Mouse (Mus musculus): ENCODE data around the gene Cd300ld4.
"Not testable (repeated sequence)": the region's sequence is repeated elsewhere in the genome, so short reads cannot be mapped to it uniquely, and the experiment has no call there.

Gene Cd300ld4

DNA sequence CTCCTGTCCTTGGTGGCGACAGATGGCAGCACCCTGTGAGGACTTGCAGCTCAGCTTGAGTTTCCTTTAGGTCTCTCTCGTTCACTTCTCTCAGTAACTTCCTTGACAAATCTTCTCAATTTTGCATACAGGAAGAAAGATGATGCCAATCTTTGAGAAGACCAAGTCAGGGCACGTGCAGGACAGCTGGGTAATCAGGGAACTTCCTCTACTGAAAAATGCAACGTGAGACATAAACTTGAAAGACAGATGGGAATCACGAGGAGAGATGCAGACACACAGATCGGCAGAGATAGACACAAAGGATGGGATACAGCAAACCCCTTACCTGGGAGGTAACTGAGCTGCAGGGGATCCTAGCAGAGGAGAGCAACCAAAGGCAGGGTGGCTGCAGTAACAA is at the start of gene Cd300ld4:
Cd300ld4 (minus strand) TSS at position 101 of the 400 bp plus-strand sequence.
- not testable (repeated sequence) for DNase-seq (ENCODE audit: low spot score)

- DNase-seq (ENCODE audit: low spot score), result no peak
Observed at GRCm38 (mm10) chr11:115075859-115076258, 49.0 kb upstream of the Cd300ld4 start.

DNA sequence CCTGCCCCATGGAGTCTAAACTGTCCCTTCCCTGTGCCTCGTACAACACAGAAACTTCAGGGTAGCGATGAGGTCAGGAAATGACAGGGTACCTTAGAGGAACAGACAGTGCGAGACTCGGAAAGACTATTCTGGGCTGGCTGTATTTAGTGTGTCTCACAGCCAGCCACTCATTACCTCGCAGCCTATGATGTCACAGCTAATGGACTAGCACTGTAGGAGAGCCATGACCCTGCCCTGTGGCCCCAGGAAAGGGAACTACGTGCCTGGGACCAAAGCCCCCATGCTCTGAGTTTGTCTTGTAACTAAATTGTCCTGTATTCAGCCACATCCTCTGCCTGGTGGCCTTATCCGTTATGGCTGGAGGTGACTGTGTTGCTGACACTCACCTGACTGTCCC is 48.6 kb upstream of the Cd300ld4 start:
- DNase-seq (ENCODE audit: low spot score), result no peak

GRCm38 (mm10) chr11:115073002-115073401 is 46.2 kb upstream of the Cd300ld4 start:
- no peak for DNase-seq (ENCODE audit: low spot score)

GRCm38 (mm10) chr11:115071631-115072294 is 45.0 kb upstream of the Cd300ld4 start:
- no peak for DNase-seq (ENCODE audit: low spot score)

- DNase-seq (ENCODE audit: low spot score), result no peak
Observed at GRCm38 (mm10) chr11:115071015-115071551, 44.3 kb upstream of the Cd300ld4 start.

DNA sequence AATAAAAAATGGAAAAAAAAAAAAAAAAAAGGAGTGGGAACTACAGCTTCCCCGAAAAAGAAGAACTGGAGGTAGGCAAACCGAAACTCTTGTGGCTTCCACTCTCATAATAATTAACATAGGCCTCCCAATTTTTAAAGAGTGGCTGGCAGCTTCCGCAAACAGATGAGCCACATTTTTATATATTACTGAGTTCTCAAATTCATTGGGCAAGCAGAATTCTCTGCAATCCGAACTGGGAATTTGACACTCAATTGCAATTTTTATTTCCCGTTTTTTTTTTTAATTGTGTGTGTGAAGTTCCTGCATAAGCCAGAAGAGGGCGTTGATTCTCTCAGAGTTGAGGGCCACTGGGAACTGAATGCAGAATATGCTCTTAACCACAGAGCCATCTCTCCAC is 40.0 kb upstream of the Cd300ld4 start:
- no peak for DNase-seq (ENCODE audit: low spot score)

DNA sequence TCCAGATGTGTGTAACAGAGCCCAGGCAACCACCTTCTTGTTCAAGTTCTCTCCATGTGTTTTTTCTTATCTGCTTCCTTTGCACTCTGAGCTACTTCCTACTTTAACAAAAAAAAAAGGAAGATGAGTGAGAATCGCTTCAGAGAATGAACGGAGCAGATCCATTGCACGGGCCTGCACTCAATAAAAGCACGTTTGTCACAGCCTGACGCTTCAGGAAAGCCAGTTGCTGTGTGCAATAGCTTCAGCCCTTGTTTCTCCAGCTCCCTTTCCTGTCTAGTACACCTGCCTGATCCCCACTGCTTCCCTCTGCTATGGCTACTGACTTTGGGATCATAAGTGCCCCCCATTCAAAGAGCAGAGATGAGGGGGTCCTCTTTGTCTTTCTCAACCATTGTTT is 35.3 kb upstream of the Cd300ld4 start, which contains the start of gene Cd300e:
Cd300e (minus strand) TSS at position 101 of the 400 bp plus-strand sequence.
- DNase-seq (ENCODE audit: low spot score), result no peak

DNA sequence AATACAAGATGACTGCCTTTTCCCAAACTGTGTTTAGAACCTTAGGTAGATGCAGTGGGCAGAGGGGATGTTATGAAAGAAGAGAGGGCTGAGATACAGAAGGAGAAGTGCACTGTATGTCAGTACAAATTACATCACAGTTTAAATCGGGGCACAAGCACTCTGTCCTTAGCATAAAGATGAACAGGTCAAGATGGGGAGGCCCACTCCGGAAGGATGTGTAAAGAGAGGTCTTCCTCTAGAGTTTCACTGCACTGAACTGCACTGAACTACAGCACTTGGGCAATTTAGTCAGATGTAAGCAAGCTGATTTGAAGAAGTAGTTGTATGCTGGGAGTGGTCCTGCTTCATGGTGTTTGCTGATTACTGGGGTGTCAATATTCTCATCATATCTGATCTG is 33.0 kb upstream of the Cd300ld4 start:
- no peak for DNase-seq (ENCODE audit: low spot score)

- no peak for DNase-seq (ENCODE audit: low spot score)
Observed at GRCm38 (mm10) chr11:115058701-115059100, 31.9 kb upstream of the Cd300ld4 start.

DNA sequence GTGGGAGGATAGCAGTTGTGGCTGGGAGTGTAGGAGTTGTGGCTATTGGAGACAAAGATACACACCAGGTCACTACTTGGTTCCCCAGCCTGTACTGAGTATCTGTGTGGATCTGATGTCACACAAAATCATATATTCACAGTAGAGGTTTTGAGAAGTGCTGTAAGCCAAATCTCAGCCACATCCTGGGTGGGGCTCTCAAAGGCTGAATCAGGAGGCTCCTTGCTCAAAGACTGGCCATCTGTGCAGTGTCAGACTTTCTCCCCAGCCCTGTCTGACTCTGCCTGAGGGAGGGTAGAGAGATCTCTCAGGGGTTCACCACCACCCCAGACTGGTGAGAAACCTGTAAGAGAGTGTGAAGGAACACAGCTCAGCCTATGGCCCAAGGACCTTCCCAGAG is 27.7 kb upstream of the Cd300ld4 start:
- DNase-seq (ENCODE audit: low spot score), result no peak

DNA sequence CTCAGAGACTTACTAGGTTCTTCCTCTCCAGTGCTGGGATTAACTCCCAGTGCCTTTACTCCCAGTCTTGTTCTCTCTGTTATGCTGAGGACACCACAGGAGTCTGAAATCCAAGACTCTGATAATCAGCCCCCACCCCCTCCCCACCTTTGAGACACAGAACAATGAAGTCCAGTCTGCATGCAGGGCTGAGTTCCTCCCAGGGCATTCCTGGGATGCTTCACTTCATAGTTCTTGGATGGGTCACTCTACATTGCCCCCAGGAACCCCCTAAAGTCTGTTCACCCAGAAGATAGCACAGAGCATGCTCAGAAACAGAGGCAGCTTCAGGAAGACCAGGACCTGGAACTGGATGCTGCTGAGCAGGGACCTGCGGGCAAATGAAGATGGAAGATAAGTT is 26.2 kb upstream of the Cd300ld4 start:
- DNase-seq (ENCODE audit: low spot score), result no peak

DNA sequence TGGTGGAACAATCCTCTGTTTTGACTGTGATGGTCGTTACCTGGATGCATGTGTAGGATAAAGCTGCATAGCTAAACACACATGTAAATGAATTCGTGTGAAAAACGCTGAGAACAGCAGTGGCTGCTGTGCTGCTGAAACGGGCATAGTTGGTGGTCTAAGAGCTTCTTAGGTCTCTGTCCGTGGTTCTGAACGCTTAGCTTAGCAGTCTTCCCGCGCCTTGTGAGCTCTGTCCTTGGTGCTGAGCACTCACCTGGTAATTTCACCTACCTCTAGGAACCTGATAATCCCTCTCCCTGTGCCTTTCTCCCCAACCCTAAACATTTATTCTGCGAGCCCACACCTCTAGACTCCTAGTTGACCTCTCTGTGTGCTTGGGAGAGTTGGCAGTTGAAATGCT is 25.4 kb upstream of the Cd300ld4 start:
- no peak for DNase-seq (ENCODE audit: low spot score)

- no peak for DNase-seq (ENCODE audit: low spot score)
Observed at GRCm38 (mm10) chr11:115049282-115049895, 22.6 kb upstream of the Cd300ld4 start.

- DNase-seq (ENCODE audit: low spot score), result no peak
Observed at GRCm38 (mm10) chr11:115048259-115048658, 21.4 kb upstream of the Cd300ld4 start, which contains the start of gene Cd300ld3. Cd300ld3 (minus strand) TSS chr11:115048409.

DNA sequence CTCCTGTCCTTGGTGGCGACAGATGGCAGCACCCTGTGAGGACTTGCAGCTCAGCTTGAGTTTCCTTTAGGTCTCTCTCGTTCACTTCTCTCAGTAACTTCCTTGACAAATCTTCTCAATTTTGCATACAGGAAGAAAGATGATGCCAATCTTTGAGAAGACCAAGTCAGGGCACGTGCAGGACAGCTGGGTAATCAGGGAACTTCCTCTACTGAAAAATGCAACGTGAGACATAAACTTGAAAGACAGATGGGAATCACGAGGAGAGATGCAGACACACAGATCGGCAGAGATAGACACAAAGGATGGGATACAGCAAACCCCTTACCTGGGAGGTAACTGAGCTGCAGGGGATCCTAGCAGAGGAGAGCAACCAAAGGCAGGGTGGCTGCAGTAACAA is 10.9 kb upstream of the Cd300ld4 start, which contains the start of gene Cd300ld5:
Cd300ld5 (minus strand) TSS at position 101 of the 400 bp plus-strand sequence.
- DNase-seq (ENCODE audit: low spot score), result not testable (repeated sequence)

DNA sequence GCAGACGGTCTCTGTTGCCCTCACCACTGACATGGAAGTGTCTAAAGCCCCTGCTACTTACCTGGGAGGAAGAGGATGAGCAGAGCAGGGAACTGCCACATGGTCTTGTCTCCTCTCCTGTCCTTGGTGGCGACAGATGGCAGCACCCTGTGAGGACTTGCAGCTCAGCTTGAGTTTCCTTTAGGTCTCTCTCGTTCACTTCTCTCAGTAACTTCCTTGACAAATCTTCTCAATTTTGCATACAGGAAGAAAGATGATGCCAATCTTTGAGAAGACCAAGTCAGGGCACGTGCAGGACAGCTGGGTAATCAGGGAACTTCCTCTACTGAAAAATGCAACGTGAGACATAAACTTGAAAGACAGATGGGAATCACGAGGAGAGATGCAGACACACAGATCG is 10.7 kb downstream of the Cd300ld4 start, which contains the start of gene Cd300ld2:
Cd300ld2 (minus strand) TSS at position 101 of the 400 bp plus-strand sequence.
- not testable (repeated sequence) for DNase-seq (ENCODE audit: low spot score)

DNA sequence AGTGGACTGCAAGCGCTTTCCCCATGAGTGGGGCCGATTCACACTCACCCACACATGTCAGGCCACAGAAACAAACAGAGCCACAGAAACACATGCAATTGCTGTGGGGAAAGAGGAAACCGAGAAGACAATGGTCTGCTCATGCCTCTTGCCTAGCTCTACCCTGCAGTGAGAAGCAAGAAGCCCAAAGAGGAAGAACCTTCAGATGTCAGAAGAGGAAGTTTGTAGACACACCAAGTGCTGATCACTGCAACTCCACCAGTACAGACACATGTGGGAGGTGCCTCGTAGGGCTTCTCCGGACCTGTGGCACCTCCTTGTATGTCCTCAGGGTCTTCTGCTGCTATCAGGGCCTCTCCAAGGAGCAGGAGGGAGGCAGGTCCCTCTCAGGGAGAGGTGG is 22.7 kb downstream of the Cd300ld4 start:
- no peak for DNase-seq (ENCODE audit: low spot score)

DNA sequence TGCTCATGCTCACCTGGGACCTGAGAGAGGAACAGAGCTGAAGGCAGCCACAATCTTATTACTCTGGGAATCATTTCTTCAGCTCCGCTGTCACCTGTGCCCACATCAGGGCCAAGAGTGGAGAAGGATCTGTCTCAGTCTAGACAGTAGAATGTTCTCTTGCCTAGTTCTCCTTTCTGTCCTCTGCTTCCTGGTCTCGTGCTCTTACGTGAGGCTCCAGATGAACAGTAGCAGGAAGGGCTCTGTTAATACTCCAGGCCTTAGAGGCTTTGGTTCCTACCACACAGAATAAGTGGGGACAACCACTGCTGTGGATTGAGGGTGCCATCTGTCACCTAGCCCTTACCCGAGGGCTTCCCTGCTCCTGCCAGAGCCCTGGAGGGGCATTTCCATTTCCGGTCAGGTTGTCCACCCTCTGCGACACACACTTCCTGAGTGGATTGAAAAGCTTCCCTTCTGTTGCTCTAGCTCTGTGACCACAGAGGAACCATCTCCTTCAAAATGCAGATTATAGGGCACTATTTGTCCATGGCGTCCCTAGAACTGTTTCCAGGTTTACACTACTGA is 25.3 kb downstream of the Cd300ld4 start, which contains the start of gene Cd300c2:
Cd300c2 (minus strand) TSS at position 407 of the 567 bp plus-strand sequence.
- no peak for DNase-seq (ENCODE audit: low spot score)

DNA sequence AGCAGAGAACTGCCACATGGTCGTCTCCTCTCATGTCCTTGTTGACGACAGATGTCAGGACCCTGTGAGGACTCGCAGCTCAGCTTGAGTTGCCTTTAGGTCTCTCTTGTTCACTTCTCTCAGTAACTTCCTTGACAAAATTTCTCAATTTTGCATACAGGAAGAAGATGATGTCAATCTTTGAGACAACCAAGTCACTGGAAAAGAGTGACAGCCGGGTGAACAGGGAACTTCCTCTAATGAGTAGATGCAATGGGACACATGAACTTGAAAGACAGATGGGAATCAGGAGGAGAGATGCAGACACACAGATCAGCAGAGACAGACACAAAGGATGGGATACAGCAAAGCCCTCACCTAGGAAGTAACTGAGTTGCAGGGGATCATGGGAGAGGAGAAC is 37.0 kb downstream of the Cd300ld4 start, which contains the start of gene Cd300ld:
Cd300ld (minus strand) TSS at position 130 of the 400 bp plus-strand sequence.
- no peak for DNase-seq (ENCODE audit: low spot score)

GRCm38 (mm10) chr11:114981866-114982265 is 44.9 kb downstream of the Cd300ld4 start:
- no peak for DNase-seq (ENCODE audit: low spot score)

DNA sequence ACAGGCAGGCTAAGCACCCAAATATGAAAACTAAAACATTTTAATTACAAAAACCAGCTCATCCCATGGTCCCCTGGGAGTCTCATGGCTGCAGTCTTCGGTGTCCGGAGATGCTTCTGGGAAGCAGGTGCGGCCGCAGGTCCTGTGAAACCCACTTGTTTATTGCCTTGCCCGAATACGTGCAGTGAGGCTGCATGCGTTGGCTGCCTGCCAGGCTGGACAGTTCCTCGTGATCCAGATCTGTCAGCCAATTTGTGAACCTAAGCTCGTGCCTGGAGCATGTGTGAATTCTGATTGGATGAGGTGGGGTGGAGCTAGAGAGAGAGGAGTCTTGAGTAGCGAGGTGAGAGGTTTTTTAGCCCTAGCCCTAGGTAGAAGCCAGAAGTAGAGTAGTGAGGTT is 54.1 kb downstream of the Cd300ld4 start:
- DNase-seq (ENCODE audit: low spot score), result no peak

Data from urinary bladder, postnatal 10 days (tissue).